Mouse (Mus musculus) intestine, postnatal 0 days (tissue): Measurements from ENCODE around the gene Ncstn. TPM values are rescaled to one million over a fixed set of nuclear protein-coding genes. Genes with fewer than 3 reads are reported as not detected.

Experiments
- ATAC-seq: fragments of 200-750 bp; cut with Nextera tagmentation; 2 replicates; pipeline ENCODE4 v1.8.0; 2017; ENCODE audit warnings: mild to moderate bottlenecking, moderate TSS enrichment, moderate library complexity
- H3K27ac ChIP-seq: fragments of 300-500 bp; sonication (generic); 2 replicates; pipeline ENCODE4 v1.5.1; 2014; ENCODE audit warnings: mild to moderate bottlenecking, low read depth, low read length, moderate library complexity
- H3K27me3 ChIP-seq: fragments of 300-500 bp; sonication (generic); replicated peaks from 2 replicates; pipeline ENCODE4 v1.6.1; 2014; ENCODE audit warnings: low read length, mixed read lengths; ENCODE audit not compliant: control insufficient read depth, insufficient read depth
- H3K36me3 ChIP-seq: fragments of 300-500 bp; sonication (generic); 2 replicates; pipeline ENCODE4 v1.6.1; 2014; ENCODE audit warnings: mild to moderate bottlenecking, moderate library complexity; ENCODE audit not compliant: control insufficient read depth, insufficient read depth
- H3K4me1 ChIP-seq: fragments of 300-500 bp; sonication (generic); replicated peaks from 2 replicates; pipeline ENCODE4 v1.6.1; 2014; ENCODE audit warnings: antibody characterized with exemption, low read length, mixed read lengths; ENCODE audit not compliant: control insufficient read depth, insufficient read depth
- H3K4me2 ChIP-seq: fragments of 300-500 bp; sonication (generic); replicated peaks from 2 replicates; pipeline ENCODE4 v1.6.1; 2014; ENCODE audit warnings: low read depth, mild to moderate bottlenecking, moderate library complexity
- H3K4me3 ChIP-seq: fragments of 300-500 bp; sonication (generic); 2 replicates; pipeline ENCODE4 v1.5.1; 2014; ENCODE audit warnings: low read depth, low read length
- H3K9ac ChIP-seq: fragments of 300-500 bp; sonication (generic); 2 replicates; pipeline ENCODE4 v1.6.1; 2014; ENCODE audit warnings: mild to moderate bottlenecking, low read depth, low read length
- H3K9me3 ChIP-seq: fragments of 300-500 bp; sonication (generic); 2 replicates; pipeline ENCODE4 v1.6.1; 2016; ENCODE audit warnings: mixed run types; ENCODE audit not compliant: control insufficient read depth
- CTCF ChIP-seq: sonication (generic); IDR thresholded peaks from 2 replicates; pipeline ENCODE4 v1.5.1; 2016; ENCODE audit warnings: low read depth, mild to moderate bottlenecking, control low read depth, antibody characterized with exemption, moderate library complexity
- WGBS: fragments of 180-500 bp; shearing (Covaris S2); extraction: QIAGEN DNeasy Blood & Tissue Kit; methylation state at CpG from one replicate; pipeline ENCODE4 v1.1.7; 2014; 5-methylcytosine and 5-hydroxymethylcytosine counted together
- polyA plus RNA-seq: library from polyadenylated mRNA; unstranded; fragments of >200 nt; fragmentation: Nextera tagmentation; extraction: Ambion mirVana; gene quantifications from 2 replicates; pipeline ENCODE4 v1.2.1, GENCODE M21; 2015

Ncstn gene
- 110 and 115 TPM in 2 replicates for polyA plus RNA-seq

DNA sequence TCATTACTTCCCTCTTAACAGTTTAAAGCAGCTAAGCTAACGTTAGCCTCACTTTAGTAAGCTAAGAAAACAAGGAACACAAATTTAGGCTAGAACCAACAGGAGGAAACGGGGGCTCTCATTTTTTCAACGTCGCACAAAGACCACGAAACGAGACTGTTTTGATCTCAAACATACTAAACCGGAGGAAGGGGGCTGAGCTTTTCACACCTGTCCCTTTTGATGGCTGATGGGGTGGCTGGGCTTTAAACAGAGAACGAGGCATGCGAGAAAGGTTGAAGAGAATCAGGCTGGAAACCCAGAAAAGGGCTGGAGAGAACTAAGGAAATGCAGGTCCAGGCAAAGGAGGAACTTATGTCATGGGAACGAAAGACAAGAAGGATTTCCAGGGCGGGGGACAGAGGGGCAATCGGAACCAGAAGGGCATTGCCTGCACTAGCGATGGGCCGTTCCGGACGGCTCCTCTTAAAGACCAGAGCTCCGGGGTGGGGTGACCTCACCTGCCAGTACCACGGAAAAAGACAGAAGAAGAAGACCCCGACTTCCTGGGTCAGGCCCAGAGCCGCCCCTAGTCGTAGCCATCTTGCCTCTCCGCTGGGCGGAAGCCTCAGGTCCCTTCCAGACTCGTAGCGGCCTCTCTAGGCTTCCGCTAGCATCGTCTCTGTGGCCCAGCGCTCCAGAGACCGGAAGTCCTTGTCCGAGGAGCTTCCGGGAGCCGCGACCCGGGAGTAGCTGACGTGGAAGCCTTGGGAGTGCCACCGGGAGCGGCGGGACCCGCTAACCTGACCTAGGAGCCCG, at the start of gene Ncstn, which contains the start of gene Copa:
Gene Ncstn (minus strand): TSS at position 695 of the 798 bp plus-strand sequence.
Gene Copa (plus strand): TSS at position 429 of the 798 bp plus-strand sequence.
- Histone ChIP-seq H3K9ac (peak within 1 kb of the TSS; percentile 88), H3K9me3 (no peaks in the 10 kb centered on the region), H3K27ac (peak within 1 kb of the TSS; percentile 89), H3K36me3 (peaks cover 15% of the 10 kb centered on the region; the same call in 1 of the 2 replicates), H3K4me1 (peaks cover 7% of the 10 kb centered on the region; the same call in 1 of the 2 replicates), H3K27me3 (no peaks in the 10 kb centered on the region), H3K4me2 (peak within 1 kb of the TSS; percentile 71), H3K4me3 (peak within 1 kb of the TSS; percentile 84)
- under 1% methylated on average over 40 of the region's 40 CpGs for WGBS
- ATAC-seq, result peak; percentile 94
- peak; percentile 56 for TF ChIP-seq CTCF

DNA sequence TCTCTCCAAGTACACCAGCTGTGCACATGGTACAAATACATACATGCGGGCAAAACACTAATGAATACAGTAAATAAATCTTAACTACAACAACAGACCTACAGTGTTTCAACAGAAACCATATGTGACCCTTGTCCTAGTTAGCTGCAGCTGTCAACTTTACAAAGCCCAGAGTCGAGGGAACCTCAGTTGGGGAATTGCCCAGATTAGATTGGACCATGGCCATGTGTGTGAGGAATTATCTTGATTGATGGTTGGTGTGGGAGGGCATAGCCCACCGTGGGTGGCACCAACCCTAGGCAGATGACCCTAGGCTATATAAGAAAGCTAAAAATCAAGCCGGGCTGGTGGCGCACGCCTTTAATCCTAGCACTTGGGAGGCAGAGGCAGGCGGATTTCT, 49.7 kb upstream of the Ncstn start:
- no peak for ATAC-seq
- H3K9ac ChIP-seq, result no peak overlapping the region
- no peak overlapping the region for H3K27ac ChIP-seq
- no peaks in the 10 kb centered on the region for H3K27me3 ChIP-seq
- TF ChIP-seq CTCF, result no peak
- H3K4me1 ChIP-seq, result peaks cover 2% of the 10 kb centered on the region; the same call in 1 of the 2 replicates
- WGBS, result 86% methylated on average over 7 of the region's 7 CpGs
- no peaks in the 10 kb centered on the region for H3K9me3 ChIP-seq
- no peak overlapping the region for H3K4me2 ChIP-seq
- H3K36me3 ChIP-seq, result peaks cover 64% of the 10 kb centered on the region
- no peak overlapping the region for H3K4me3 ChIP-seq

DNA sequence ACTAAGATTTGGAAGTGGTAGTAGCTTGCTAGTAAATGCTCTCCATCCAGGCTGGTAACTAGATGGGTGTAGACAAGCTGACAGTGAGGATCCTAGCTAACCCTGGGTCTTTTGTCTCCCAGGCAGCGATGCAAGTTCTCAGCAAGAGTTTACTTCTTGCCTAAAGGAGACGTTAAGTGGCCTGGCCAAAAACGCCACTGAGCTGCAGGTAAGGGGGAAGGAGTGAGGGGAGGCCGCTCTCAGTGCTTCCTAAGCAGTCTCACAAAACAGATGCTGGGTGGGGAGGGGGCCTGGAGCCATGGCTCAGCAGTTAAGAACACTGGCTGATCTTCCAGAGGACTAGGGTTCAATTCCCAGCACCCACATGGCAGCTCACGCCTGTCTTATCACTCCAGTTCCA, 47.2 kb upstream of the Ncstn start:
- H3K36me3 ChIP-seq, result peaks cover 54% of the 10 kb centered on the region
- H3K27ac ChIP-seq, result no peak overlapping the region

GRCm38 (mm10) chr1:172129108-172129507, 46.5 kb upstream of the Ncstn start:
- Histone ChIP-seq H3K4me3 (no peak overlapping the region), H3K36me3 (peaks cover 48% of the 10 kb centered on the region), H3K9me3 (no peaks in the 10 kb centered on the region), H3K4me1 (peaks cover 4% of the 10 kb centered on the region; the same call in 1 of the 2 replicates), H3K27ac (no peak overlapping the region), H3K4me2 (no peak overlapping the region), H3K27me3 (no peaks in the 10 kb centered on the region), H3K9ac (no peak overlapping the region)
- 53% methylated on average over 2 of the region's 2 CpGs for whole genome bisulfite sequencing
- ATAC-seq, result no peak
- peak; percentile 65 for TF ChIP-seq CTCF

More for the DNA sequence above, 47.2 kb upstream of the Ncstn start:
- Histone ChIP-seq H3K4me2 (no peak overlapping the region), H3K4me3 (no peak overlapping the region), H3K4me1 (peaks cover 4% of the 10 kb centered on the region; the same call in 1 of the 2 replicates), H3K9ac (no peak overlapping the region), H3K27me3 (no peaks in the 10 kb centered on the region), H3K9me3 (no peaks in the 10 kb centered on the region)
- no peak for TF ChIP-seq CTCF
- ATAC-seq, result no peak
- 98% methylated on average over 5 of the region's 5 CpGs for WGBS

- WGBS, result 95% methylated on average over 15 of the region's 15 CpGs
- TF ChIP-seq CTCF, result no peak
- no peak for ATAC-seq
Observed at GRCm38 (mm10) chr1:172128563-172128962, 46.0 kb upstream of the Ncstn start.

GRCm38 (mm10) chr1:172127487-172127886, 44.9 kb upstream of the Ncstn start:
- peak; percentile 77 for ATAC-seq
- Histone ChIP-seq H3K27ac (peak overlapping the region; percentile 83), H3K27me3 (no peaks in the 10 kb centered on the region), H3K4me3 (peak overlapping the region; percentile 69), H3K9ac (peak overlapping the region; percentile 78), H3K36me3 (peaks cover 49% of the 10 kb centered on the region), H3K9me3 (no peaks in the 10 kb centered on the region), H3K4me2 (peak overlapping the region; percentile 83), H3K4me1 (peaks cover 4% of the 10 kb centered on the region; the same call in 1 of the 2 replicates)
- no peak for TF ChIP-seq CTCF
- 21% methylated on average over 5 of the region's 5 CpGs for WGBS

More at GRCm38 (mm10) chr1:172128563-172128962, 46.0 kb upstream of the Ncstn start:
- Histone ChIP-seq H3K9me3 (no peaks in the 10 kb centered on the region), H3K4me2 (no peak overlapping the region), H3K4me1 (peaks cover 4% of the 10 kb centered on the region; the same call in 1 of the 2 replicates), H3K27ac (no peak overlapping the region), H3K4me3 (no peak overlapping the region), H3K9ac (no peak overlapping the region), H3K27me3 (no peaks in the 10 kb centered on the region), H3K36me3 (peaks cover 47% of the 10 kb centered on the region)
